Mouse (Mus musculus): Measurements from ENCODE around the gene Gm11213. TPM values are rescaled to one million over a fixed set of nuclear protein-coding genes. Genes with fewer than 3 reads are reported as not detected.

Gm11213 gene
- total RNA-seq (2014; rRNA removed; ENCODE audit: low replicate concordance), result not detected in 2 replicates
- polyA plus RNA-seq (2015; fragmentation: Nextera tagmentation; extraction: Ambion mirVana), result not detected in 2 replicates

- Histone ChIP-seq H3K27me3 (ENCODE audit: control insufficient read depth, insufficient read depth, low read length) (no peaks in the 10 kb centered on the region), H3K36me3 (replicated peaks; ENCODE audit: control insufficient read depth, insufficient read depth, low read length) (no peaks in the 10 kb centered on the region), H3K4me1 (ENCODE audit: control insufficient read depth, insufficient read depth) (peaks cover 10% of the 10 kb centered on the region), H3K9ac (replicated peaks; ENCODE audit: low read depth, low read length) (no peak within 1 kb of the TSS), H3K4me2 (ENCODE audit: low read depth, low read length) (no peak within 1 kb of the TSS), H3K27ac (ENCODE audit: low read depth) (peak within 1 kb of the TSS; percentile 54), H3K9me3 (replicated peaks; ENCODE audit: control insufficient read depth, low read length) (no peaks in the 10 kb centered on the region), H3K4me3 (ENCODE audit: low read depth, low read length) (no peak within 1 kb of the TSS)
- ATAC-seq (ENCODE audit: insufficient read depth, low read depth) (0 out of 2 replicates have a peak, but pooled peaks have one; percentile 20), DNase-seq (ENCODE audit: low spot score) (no peak)
- no peak for TF ChIP-seq CTCF (IDR thresholded peaks at IDR 0.05; ENCODE audit: low read depth)
- WGBS, result 68% methylated on average over 3 of the region's 3 CpGs
Observed at GRCm38 (mm10) chr4:63604945-63605344, at the start of gene Gm11213. Gene Gm11213 (minus strand): TSS chr4:63605261.

DNA sequence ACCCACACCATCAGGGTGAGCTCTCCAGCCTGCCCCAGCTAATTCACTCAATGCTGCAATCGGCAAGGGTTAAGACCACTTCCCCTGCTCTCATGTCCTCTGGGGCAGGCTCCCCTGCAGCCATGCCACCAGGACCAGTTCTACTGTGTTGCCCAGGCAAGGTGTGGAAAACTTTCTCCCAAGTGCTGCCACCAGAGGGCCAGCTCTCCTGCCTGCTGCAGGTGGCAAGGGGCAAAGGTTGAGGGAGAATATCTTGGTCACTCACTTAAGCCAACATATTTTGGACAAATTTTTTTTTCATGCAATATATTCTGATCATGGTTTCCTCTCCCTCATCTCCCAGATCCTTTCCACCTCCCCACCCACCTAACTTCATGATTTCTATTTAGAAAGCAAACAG is 49.3 kb upstream of the Gm11213 start:
- Histone ChIP-seq H3K27me3 (ENCODE audit: control insufficient read depth, insufficient read depth, low read length) (no peaks in the 10 kb centered on the region), H3K27ac (ENCODE audit: low read depth) (no peak overlapping the region), H3K9me3 (replicated peaks; ENCODE audit: control insufficient read depth, low read length) (no peaks in the 10 kb centered on the region), H3K4me1 (ENCODE audit: control insufficient read depth, insufficient read depth) (no peaks in the 10 kb centered on the region), H3K36me3 (replicated peaks; ENCODE audit: control insufficient read depth, insufficient read depth, low read length) (no peaks in the 10 kb centered on the region), H3K9ac (replicated peaks; ENCODE audit: low read depth, low read length) (no peak overlapping the region), H3K4me3 (ENCODE audit: low read depth, low read length) (no peak overlapping the region), H3K4me2 (ENCODE audit: low read depth, low read length) (no peak overlapping the region)
- ATAC-seq (ENCODE audit: insufficient read depth, low read depth) (no peak), DNase-seq (ENCODE audit: low spot score) (no peak)
- TF ChIP-seq CTCF (IDR thresholded peaks at IDR 0.05; ENCODE audit: low read depth), result peak; percentile 38
- TF ChIP-seq EP300 (IDR thresholded peaks at IDR 0.05; ENCODE audit: low read depth), result no peak
- 81% methylated on average over 1 of the region's 1 CpGs for WGBS

- Histone ChIP-seq H3K27me3 (ENCODE audit: control insufficient read depth, insufficient read depth, low read length) (no peaks in the 10 kb centered on the region), H3K9me3 (replicated peaks; ENCODE audit: control insufficient read depth, low read length) (no peaks in the 10 kb centered on the region), H3K27ac (ENCODE audit: low read depth) (no peak overlapping the region), H3K9ac (replicated peaks; ENCODE audit: low read depth, low read length) (no peak overlapping the region), H3K36me3 (replicated peaks; ENCODE audit: control insufficient read depth, insufficient read depth, low read length) (no peaks in the 10 kb centered on the region), H3K4me2 (ENCODE audit: low read depth, low read length) (no peak overlapping the region), H3K4me3 (ENCODE audit: low read depth, low read length) (no peak overlapping the region), H3K4me1 (ENCODE audit: control insufficient read depth, insufficient read depth) (no peaks in the 10 kb centered on the region)
- DNase-seq (ENCODE audit: low spot score) (no peak), ATAC-seq (ENCODE audit: insufficient read depth, low read depth) (no peak)
- TF ChIP-seq EP300 (IDR thresholded peaks at IDR 0.05; ENCODE audit: low read depth) (no peak), CTCF (IDR thresholded peaks at IDR 0.05; ENCODE audit: low read depth) (no peak)
Observed at GRCm38 (mm10) chr4:63643956-63644726, 39.1 kb upstream of the Gm11213 start.

- H3K27ac ChIP-seq (ENCODE audit: low read depth), result no peak overlapping the region
- no peak for TF ChIP-seq CTCF (IDR thresholded peaks at IDR 0.05; ENCODE audit: low read depth)
- no peak for TF ChIP-seq EP300 (IDR thresholded peaks at IDR 0.05; ENCODE audit: low read depth)
- H3K4me2 ChIP-seq (ENCODE audit: low read depth, low read length), result no peak overlapping the region
- H3K36me3 ChIP-seq (replicated peaks; ENCODE audit: control insufficient read depth, insufficient read depth, low read length), result no peaks in the 10 kb centered on the region
- no peaks in the 10 kb centered on the region for H3K27me3 ChIP-seq (ENCODE audit: control insufficient read depth, insufficient read depth, low read length)
- 68% methylated on average over 2 of the region's 2 CpGs for WGBS
- no peak overlapping the region for H3K4me3 ChIP-seq (ENCODE audit: low read depth, low read length)
- no peaks in the 10 kb centered on the region for H3K4me1 ChIP-seq (ENCODE audit: control insufficient read depth, insufficient read depth)
- DNase-seq (ENCODE audit: low spot score), result no peak
- H3K9me3 ChIP-seq (replicated peaks; ENCODE audit: control insufficient read depth, low read length), result no peaks in the 10 kb centered on the region
- no peak for ATAC-seq (ENCODE audit: insufficient read depth, low read depth)
- no peak overlapping the region for H3K9ac ChIP-seq (replicated peaks; ENCODE audit: low read depth, low read length)
Observed at GRCm38 (mm10) chr4:63639842-63640241, 34.8 kb upstream of the Gm11213 start.

DNA sequence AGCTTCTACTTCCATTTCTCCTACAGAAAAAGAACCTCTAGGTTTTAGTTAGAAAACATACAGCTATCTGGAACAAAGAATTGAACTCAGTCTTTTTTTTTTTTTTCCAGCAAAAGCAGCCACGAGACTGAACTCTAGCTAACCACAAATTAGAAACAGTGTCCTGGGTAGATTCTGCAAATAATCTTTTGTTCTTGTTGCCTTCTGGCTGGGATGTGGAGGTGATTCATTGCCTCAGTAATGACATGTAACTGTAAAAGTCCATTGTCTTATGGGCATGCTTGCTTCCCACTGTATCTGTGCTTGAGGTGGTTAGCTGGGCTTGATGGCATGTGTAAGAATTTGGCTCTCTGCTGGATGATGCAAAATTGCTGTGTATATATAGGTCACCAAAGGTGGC is 33.5 kb upstream of the Gm11213 start:
- DNase-seq (ENCODE audit: low spot score) (no peak), ATAC-seq (ENCODE audit: insufficient read depth, low read depth) (no peak)
- Histone ChIP-seq H3K36me3 (replicated peaks; ENCODE audit: control insufficient read depth, insufficient read depth, low read length) (no peaks in the 10 kb centered on the region), H3K27me3 (ENCODE audit: control insufficient read depth, insufficient read depth, low read length) (no peaks in the 10 kb centered on the region), H3K4me1 (ENCODE audit: control insufficient read depth, insufficient read depth) (no peaks in the 10 kb centered on the region), H3K27ac (ENCODE audit: low read depth) (no peak overlapping the region), H3K4me3 (ENCODE audit: low read depth, low read length) (no peak overlapping the region), H3K9me3 (replicated peaks; ENCODE audit: control insufficient read depth, low read length) (no peaks in the 10 kb centered on the region), H3K9ac (replicated peaks; ENCODE audit: low read depth, low read length) (no peak overlapping the region), H3K4me2 (ENCODE audit: low read depth, low read length) (no peak overlapping the region)
- TF ChIP-seq EP300 (IDR thresholded peaks at IDR 0.05; ENCODE audit: low read depth) (no peak), CTCF (IDR thresholded peaks at IDR 0.05; ENCODE audit: low read depth) (no peak)
- WGBS, result 48% methylated on average over 1 of the region's 1 CpGs

DNA sequence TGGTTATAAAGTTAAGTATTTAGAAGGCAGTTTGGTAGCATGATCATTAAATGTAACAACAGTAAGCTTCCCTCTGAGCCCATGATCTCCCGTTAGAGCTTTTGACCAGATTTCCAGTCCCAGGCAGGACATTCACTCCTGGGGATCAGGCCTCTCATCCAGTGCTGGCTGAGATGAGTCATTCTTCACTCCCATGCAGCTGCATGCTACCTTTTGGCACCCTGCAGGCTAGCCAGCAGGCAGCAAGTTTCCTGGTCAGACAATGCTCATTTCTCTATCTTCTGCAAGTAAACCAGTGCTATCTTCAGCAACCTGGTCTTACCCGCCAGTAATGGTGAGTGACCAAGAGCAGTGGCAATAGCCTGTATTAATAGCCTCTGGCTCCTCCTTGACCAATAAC is 28.1 kb upstream of the Gm11213 start:
- H3K4me3 ChIP-seq (ENCODE audit: low read depth, low read length), result no peak overlapping the region
- no peak for ATAC-seq (ENCODE audit: insufficient read depth, low read depth)
- no peak for DNase-seq (ENCODE audit: low spot score)
- H3K9ac ChIP-seq (replicated peaks; ENCODE audit: low read depth, low read length), result no peak overlapping the region
- no peaks in the 10 kb centered on the region for H3K27me3 ChIP-seq (ENCODE audit: control insufficient read depth, insufficient read depth, low read length)
- H3K4me2 ChIP-seq (ENCODE audit: low read depth, low read length), result no peak overlapping the region
- no peak overlapping the region for H3K27ac ChIP-seq (ENCODE audit: low read depth)
- WGBS, result 65% methylated on average over 2 of the region's 2 CpGs
- no peaks in the 10 kb centered on the region for H3K36me3 ChIP-seq (replicated peaks; ENCODE audit: control insufficient read depth, insufficient read depth, low read length)
- TF ChIP-seq EP300 (IDR thresholded peaks at IDR 0.05; ENCODE audit: low read depth) (no peak), CTCF (IDR thresholded peaks at IDR 0.05; ENCODE audit: low read depth) (no peak)
- H3K4me1 ChIP-seq (ENCODE audit: control insufficient read depth, insufficient read depth), result no peaks in the 10 kb centered on the region
- H3K9me3 ChIP-seq (replicated peaks; ENCODE audit: control insufficient read depth, low read length), result no peaks in the 10 kb centered on the region
